Mouse (Mus musculus): ENCODE data around the gene Cd93. TPM values are rescaled to one million over a fixed set of nuclear protein-coding genes. Genes with fewer than 3 reads are reported as not detected.

Cd93 gene
- polyA plus RNA-seq, 1 experiment from 2014 or later: 40.2 TPM

DNA sequence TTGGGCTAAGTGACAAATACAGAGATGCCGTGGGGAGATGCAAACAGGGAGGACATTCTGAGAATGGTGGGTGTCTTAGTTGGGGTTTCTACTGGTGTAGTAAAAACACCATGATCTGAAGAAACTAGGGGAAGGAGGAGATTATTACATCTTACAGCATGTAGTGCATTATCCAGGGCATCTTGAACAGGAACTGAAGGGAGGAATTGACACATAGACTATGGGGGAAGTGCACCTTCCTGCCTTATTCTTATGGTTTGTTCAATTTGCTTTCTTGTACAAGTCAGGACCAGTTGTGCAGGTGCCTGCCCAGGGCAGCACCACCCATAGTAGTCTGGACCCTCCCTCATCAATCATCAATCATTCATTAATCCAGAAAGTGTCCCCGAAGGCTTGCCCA, 56.4 kb downstream of the Cd93 start:
- Histone ChIP-seq H3K9me3 (ENCODE audit: control insufficient read depth, low read length) (no peaks in the 10 kb centered on the region), H3K4me2 (ENCODE audit: low read depth, low read length) (no peak overlapping the region), H3K4me3 (ENCODE audit: low read length) (no peak overlapping the region), H3K36me3 (ENCODE audit: control insufficient read depth, insufficient read depth, low read length) (no peaks in the 10 kb centered on the region), H3K27ac (ENCODE audit: low read length) (no peak overlapping the region), H3K4me1 (replicated peaks; ENCODE audit: control insufficient read depth, insufficient read depth, low read length) (no peaks in the 10 kb centered on the region), H3K9ac (ENCODE audit: low read length) (no peak overlapping the region), H3K27me3 (ENCODE audit: control insufficient read depth, insufficient read depth, low read depth, low read length) (no peaks in the 10 kb centered on the region)
- 68% methylated on average over 2 of the region's 2 CpGs for WGBS
- ATAC-seq (ENCODE audit: low read depth): no peak

Other genes starting within 250 kb of the Cd93 start
- 3.1 and 3.8 TPM in 2 replicates for gene Sstr4, start 48.2 kb downstream of the Cd93 start, polyA plus RNA-seq (2015; fragmentation: Nextera tagmentation; extraction: Ambion mirVana)
- 100.0 and 109 TPM in 2 replicates for gene Thbd, start 35.4 kb downstream of the Cd93 start, polyA plus RNA-seq (2015; fragmentation: Nextera tagmentation; extraction: Ambion mirVana)
- gene Nxt1, start 229.0 kb upstream of the Cd93 start, polyA plus RNA-seq (2015; fragmentation: Nextera tagmentation; extraction: Ambion mirVana): 80.3 and 88.7 TPM in 2 replicates
- 21.6 and 22.6 TPM in 2 replicates for gene Gzf1, start 237.5 kb upstream of the Cd93 start, polyA plus RNA-seq (2015; fragmentation: Nextera tagmentation; extraction: Ambion mirVana)

All from lung, embryonic 16.5 days (tissue).